ENCODE assay signal across 9 mouse cellular contexts in genomic region chr17:84365006-84365716, GRCm38 (mm10).
DNase-seq lines count a peak whose midpoint lies in the region; ATAC-seq and TF ChIP-seq lines count a peak whose summit lies in the region.
"Had no signal": no experiment of that assay in that cellular context is flagged by ENCODE, and none has a peak within 500 bp of the region (broad histone marks: within the 10 kb centered on the region; RNA-seq: fewer than 3 reads in every experiment).

No protein-coding gene starts in this region.

- H3K36me3 ChIP-seq in hindbrain, postnatal 0 days (ENCODE audit: insufficient read depth, low read length): no peaks in the 10 kb centered on the region
- H3K36me3 ChIP-seq in stomach, embryonic 16.5 days (ENCODE audit: control insufficient read depth, insufficient read depth, low read length): no peaks in the 10 kb centered on the region

- H3K27ac ChIP-seq in hindbrain, postnatal 0 days: peak overlapping the region; percentile 64
- H3K27ac ChIP-seq in stomach, embryonic 16.5 days (ENCODE audit: low read length): peak overlapping the region; percentile 96

- H3K9me3 ChIP-seq in hindbrain, postnatal 0 days (ENCODE audit: low read length): no peaks in the 10 kb centered on the region
- H3K9me3 ChIP-seq in stomach, embryonic 16.5 days (replicated peaks; ENCODE audit: control insufficient read depth, low read length): no peaks in the 10 kb centered on the region

- peaks cover 14% of the 10 kb centered on the region; the same call in 1 of the 2 replicates for H3K4me1 ChIP-seq in hindbrain, postnatal 0 days (ENCODE audit: insufficient read depth, low read length)
- H3K4me1 ChIP-seq in stomach, embryonic 16.5 days (ENCODE audit: control insufficient read depth, insufficient read depth, low read length): peaks cover 51% of the 10 kb centered on the region

- peak; percentile 40 for DNase-seq in gastrocnemius, postnatal 14 days
- DNase-seq in gastrocnemius, adult 18-20 months (ENCODE audit: low spot score): no peak
- DNase-seq in right cerebral cortex, postnatal 4 days: peak; percentile 26
- DNase-seq in right cerebral cortex, postnatal 25 days: no peak
- DNase-seq in hindbrain, postnatal 0 days (ENCODE audit: low spot score): peak; percentile 32
- DNase-seq in embryo, embryonic 10 days (ENCODE audit: low spot score): no peak
- no peak for DNase-seq in retina, postnatal 1 day

- ATAC-seq in hindbrain, postnatal 0 days: no peak
- no peak for ATAC-seq in stomach, embryonic 16.5 days (ENCODE audit: insufficient read depth, low FRiP score)

- H3K9ac ChIP-seq in hindbrain, postnatal 0 days (replicated peaks; ENCODE audit: low read length): no peak overlapping the region
- H3K9ac ChIP-seq in stomach, embryonic 16.5 days (ENCODE audit: low read length): peak overlapping the region; percentile 44

- intact Hi-C loops in gastrocnemius, postnatal 14 days (cut with DNase I; ENCODE audit: low total_unique reads): no loop called here

- no peak for TF ChIP-seq CTCF in hindbrain, postnatal 0 days (IDR thresholded peaks at IDR 0.05; ENCODE audit: low read depth)

- 37% methylated on average over 9 of the region's 9 CpGs for WGBS in hindbrain, postnatal 0 days
- 54% methylated on average over 9 of the region's 9 CpGs for WGBS in stomach, embryonic 16.5 days

- no peak overlapping the region for H3K4me3 ChIP-seq in hindbrain, postnatal 0 days (ENCODE audit: low read length)
- H3K4me3 ChIP-seq in stomach, embryonic 16.5 days (replicated peaks; ENCODE audit: low read length): no peak overlapping the region
- H3K4me3 ChIP-seq: erythroblast, embryonic 14.5 days had no signal

- H3K27me3 ChIP-seq in hindbrain, postnatal 0 days (ENCODE audit: insufficient read depth, low read length): no peaks in the 10 kb centered on the region
- H3K27me3 ChIP-seq in stomach, embryonic 16.5 days (ENCODE audit: control insufficient read depth, insufficient read depth, low read length): no peaks in the 10 kb centered on the region

- H3K4me2 ChIP-seq in hindbrain, postnatal 0 days (ENCODE audit: low read depth, low read length): no peak overlapping the region
- H3K4me2 ChIP-seq in stomach, embryonic 16.5 days (ENCODE audit: low read depth, low read length): 0 out of 2 replicates have a peak overlapping the region, but pooled peaks have one; percentile 15

Comparison
In these comparisons a context has a peak if more than half of its experiments do, and no peak if none do; other contexts are left out.
1. DNase-seq: peak in gastrocnemius, postnatal 14 days (single experiment), right cerebral cortex, postnatal 4 days (single experiment) and hindbrain, postnatal 0 days (single experiment); none in gastrocnemius, adult 18-20 months (single experiment), right cerebral cortex, postnatal 25 days (single experiment), embryo, embryonic 10 days (single experiment) and retina, postnatal 1 day (single experiment).